Mouse (Mus musculus): Measurements from ENCODE around the gene Eomes. TPM values are rescaled to one million over a fixed set of nuclear protein-coding genes. Genes with fewer than 3 reads are reported as not detected.

The Eomes gene
- polyA plus RNA-seq, 1 experiment from 2014 or later = 30.7 TPM

DNA sequence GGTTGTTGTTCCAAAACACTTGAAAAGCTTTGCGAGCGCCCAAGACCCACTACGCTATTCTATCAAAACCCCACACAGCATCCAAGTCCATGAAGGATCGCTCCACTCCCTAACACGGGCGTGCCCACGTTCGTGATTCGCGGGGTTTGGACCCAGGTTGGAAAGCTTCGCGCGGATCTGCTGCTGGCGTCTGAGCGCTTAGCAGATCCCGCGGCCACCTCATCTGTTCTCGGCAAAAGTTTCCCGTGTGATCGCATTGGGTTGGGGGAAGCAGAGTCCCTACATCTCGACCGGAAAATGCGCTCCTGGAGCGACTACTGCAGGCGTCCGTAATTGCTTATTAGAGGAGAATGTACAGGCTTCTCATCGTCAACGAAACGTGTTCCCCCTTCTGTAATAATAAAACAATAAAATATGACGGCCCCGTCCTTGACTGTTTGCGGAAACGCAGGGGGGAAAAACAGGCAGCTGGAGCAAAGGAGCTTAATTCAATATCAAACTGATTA lies 1.2 kb upstream of the Eomes start:
- H3K27me3 ChIP-seq = peaks cover 83% of the 10 kb centered on the region
- no peaks in the 10 kb centered on the region for H3K9me3 ChIP-seq (replicated peaks)
- ATAC-seq = peak; percentile 49
- peak overlapping the region; percentile 68 for H3K4me2 ChIP-seq
- under 1% methylated on average over 33 of the region's 33 CpGs for WGBS
- no peaks in the 10 kb centered on the region for H3K36me3 ChIP-seq (ENCODE audit: poor library complexity, severe bottlenecking)
- peaks cover 41% of the 10 kb centered on the region for H3K4me1 ChIP-seq
- H3K27ac ChIP-seq = peak overlapping the region; percentile 82
- peak overlapping the region; percentile 57 for H3K9ac ChIP-seq
- peak overlapping the region; percentile 56 for H3K4me3 ChIP-seq

DNA sequence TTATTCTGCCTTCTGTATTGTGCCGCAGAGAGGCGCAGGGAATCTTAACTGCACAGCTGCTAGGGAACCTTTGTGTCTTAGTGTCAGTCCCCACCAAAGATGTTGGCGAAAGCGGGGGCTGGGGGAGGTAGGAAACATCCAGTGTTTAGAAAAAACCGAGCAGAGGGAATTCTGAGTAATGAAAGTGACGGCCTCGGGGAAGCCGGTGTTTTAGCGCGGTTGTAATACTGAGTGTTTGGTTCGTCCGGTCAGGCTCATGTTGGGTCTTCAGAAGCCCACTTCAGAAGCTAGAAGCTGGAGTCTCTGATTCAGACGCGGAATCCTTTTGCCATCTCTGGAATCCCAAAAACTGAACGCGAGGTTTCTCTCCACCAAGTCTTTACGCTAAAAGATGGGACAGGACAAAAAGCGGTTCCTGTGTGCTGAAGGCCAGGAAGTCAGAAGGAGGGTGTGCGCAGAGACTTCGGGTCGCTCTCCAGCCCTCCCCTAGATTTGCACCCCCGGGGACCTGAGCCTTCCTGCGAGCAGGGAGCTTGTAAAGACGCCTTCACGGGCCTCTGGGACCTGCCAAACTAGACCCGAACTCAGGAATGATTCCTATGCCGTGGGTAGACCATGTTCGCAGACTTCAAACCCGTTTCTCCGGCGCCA lies 606 bp upstream of the Eomes start:
- peak overlapping the region; percentile 82 for H3K27ac ChIP-seq
- under 1% methylated on average over 31 of the region's 31 CpGs for WGBS
- peak overlapping the region; percentile 56 for H3K4me3 ChIP-seq
- H3K4me2 ChIP-seq = peak overlapping the region; percentile 68
- peaks cover 83% of the 10 kb centered on the region for H3K27me3 ChIP-seq
- peak overlapping the region; percentile 57 for H3K9ac ChIP-seq
- peak; percentile 44; the same call in 1 of the 2 replicates for ATAC-seq
- H3K9me3 ChIP-seq (replicated peaks) = no peaks in the 10 kb centered on the region
- H3K4me1 ChIP-seq = peaks cover 41% of the 10 kb centered on the region
- H3K36me3 ChIP-seq (ENCODE audit: poor library complexity, severe bottlenecking) = no peaks in the 10 kb centered on the region

DNA sequence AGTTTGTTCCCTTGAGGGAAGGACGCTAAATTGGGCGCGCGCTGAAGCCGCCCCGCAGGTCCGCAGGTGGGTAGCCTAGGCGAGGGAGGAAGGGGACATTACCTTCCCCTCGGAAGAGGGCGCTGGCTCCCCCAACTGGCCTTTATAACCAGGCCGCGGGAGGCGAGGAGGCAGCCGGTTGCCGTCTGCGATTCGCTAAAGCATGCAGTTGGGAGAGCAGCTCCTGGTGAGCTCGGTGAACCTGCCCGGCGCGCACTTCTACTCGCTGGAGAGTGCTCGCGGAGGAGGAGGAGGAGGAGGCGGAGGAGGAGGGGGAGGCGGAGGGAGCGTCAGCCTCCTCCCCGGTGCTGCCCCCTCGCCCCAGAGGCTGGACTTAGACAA lies 436 bp downstream of the Eomes start:
- Histone ChIP-seq H3K27ac (peak overlapping the region; percentile 74), H3K4me3 (peak overlapping the region; percentile 56), H3K4me1 (peaks cover 41% of the 10 kb centered on the region), H3K36me3 (ENCODE audit: poor library complexity, severe bottlenecking) (no peaks in the 10 kb centered on the region), H3K27me3 (peaks cover 85% of the 10 kb centered on the region), H3K9me3 (replicated peaks) (no peaks in the 10 kb centered on the region), H3K4me2 (peak overlapping the region; percentile 68), H3K9ac (peak overlapping the region; percentile 73)
- peak; percentile 25 for ATAC-seq
- WGBS = 0% methylated on average over 18 of the region's 29 CpGs

DNA sequence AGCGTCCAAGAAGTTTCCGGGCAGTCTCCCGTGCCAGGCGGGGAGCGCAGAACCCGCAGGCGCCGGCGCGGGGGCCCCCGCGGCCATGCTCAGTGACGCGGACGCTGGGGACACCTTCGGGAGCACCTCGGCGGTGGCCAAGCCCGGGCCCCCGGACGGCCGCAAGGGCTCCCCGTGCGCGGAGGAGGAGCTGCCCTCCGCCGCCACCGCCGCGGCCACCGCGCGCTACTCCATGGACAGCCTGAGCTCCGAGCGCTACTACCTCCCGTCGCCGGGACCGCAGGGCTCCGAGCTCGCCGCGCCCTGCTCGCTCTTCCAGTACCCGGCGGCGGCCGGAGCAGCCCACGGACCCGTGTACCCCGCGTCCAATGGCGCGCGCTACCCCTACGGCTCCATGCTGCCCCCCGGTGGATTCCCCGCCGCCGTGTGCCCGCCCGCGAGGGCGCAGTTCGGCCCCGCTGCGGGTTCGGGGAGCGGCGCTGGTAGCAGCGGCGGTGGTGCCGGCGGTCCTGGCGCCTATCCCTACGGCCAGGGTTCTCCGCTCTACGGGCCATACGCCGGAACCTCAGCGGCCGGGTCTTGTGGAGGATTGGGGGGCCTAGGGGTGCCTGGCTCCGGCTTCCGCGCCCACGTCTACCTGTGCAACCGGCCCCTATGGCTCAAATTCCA lies 961 bp downstream of the Eomes start:
- Histone ChIP-seq H3K4me3 (peak overlapping the region; percentile 56), H3K27ac (peak overlapping the region; percentile 74), H3K27me3 (peaks cover 90% of the 10 kb centered on the region), H3K36me3 (ENCODE audit: poor library complexity, severe bottlenecking) (no peaks in the 10 kb centered on the region), H3K9me3 (replicated peaks) (no peaks in the 10 kb centered on the region), H3K9ac (peak overlapping the region; percentile 73), H3K4me2 (peak overlapping the region; percentile 68), H3K4me1 (peaks cover 41% of the 10 kb centered on the region)
- ATAC-seq = peak; percentile 61
- under 1% methylated on average over 78 of the region's 87 CpGs for WGBS

DNA sequence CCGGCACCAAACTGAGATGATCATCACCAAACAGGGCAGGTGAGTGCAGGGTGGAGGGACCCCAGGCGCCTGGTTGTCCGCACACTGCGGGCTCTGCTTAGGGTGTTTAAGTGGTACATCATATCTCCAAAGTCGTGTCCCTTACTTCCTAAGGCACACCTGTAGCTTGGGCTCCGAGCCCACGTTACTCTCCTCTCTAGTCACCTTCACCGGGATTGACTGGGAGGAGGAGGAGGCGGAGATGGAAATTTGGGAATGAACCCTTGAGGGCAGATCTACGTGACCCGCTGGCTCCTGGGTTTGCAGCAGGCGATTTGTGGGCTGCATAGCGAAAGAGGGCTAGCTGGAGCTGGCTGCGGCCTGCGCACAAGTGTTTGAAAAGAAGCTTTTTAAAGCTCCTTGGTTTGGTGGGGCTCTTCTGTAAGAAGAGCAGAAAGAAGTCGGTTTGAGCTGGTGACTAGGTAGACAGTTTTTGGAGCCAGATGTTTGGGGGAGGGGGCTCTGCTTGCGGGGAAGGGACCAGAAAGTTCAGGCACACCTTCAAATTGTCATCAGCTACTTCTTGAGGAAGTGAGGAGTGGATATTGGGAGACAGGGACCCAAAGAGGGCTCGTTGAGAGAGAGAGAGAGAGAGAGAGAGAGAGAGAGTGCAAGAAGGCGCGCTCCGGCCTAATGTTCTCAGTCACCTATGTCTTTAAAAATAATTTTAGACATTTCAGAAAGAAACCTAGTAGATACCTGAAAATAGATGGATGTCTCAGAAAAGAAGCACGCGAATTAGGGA lies 1.7 kb downstream of the Eomes start:
- Histone ChIP-seq H3K36me3 (ENCODE audit: poor library complexity, severe bottlenecking) (no peaks in the 10 kb centered on the region), H3K27ac (peak overlapping the region; percentile 74), H3K9ac (peak overlapping the region; percentile 73), H3K27me3 (peaks cover 92% of the 10 kb centered on the region), H3K4me1 (peaks cover 46% of the 10 kb centered on the region), H3K9me3 (replicated peaks) (no peaks in the 10 kb centered on the region), H3K4me2 (peak overlapping the region; percentile 68), H3K4me3 (peak overlapping the region; percentile 56)
- no peak for ATAC-seq
- 7% methylated on average over 23 of the region's 23 CpGs for WGBS

DNA sequence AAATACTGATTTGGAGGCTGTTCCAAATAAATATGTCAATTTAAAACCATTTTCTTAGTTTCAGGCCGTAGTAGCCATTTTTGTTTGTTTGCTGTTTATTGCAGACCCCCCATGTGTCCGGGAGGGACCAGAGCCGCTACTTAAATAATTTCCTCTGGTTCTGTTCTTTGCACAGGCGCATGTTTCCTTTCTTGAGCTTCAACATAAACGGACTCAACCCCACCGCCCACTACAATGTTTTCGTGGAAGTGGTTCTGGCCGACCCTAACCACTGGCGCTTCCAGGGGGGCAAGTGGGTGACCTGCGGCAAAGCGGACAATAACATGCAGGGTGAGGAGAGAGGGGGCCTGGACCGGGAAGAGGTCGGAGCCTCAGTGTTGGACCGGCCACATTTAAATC lies 2.3 kb downstream of the Eomes start:
- Histone ChIP-seq H3K4me2 (peak overlapping the region; percentile 68), H3K27ac (no peak overlapping the region)
- 7% methylated on average over 14 of the region's 14 CpGs for WGBS

DNA sequence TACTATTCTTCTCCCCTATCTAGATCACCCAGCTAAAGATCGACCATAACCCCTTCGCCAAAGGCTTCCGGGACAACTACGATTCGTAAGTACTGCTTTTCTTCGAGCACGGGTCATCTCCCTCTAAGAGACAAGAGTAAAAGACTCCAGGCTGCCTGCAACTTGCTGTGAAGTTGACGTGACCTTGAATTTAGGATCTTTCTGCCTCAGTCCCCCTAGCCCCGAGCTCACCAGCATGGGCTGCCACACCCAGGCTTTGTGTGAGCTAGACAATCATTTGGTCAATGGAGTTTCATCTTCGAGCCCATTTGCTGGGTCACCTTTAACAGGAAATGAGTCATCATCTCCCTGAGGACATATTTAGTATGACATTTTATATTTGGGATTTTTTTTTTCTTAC lies 4.2 kb downstream of the Eomes start:
- Histone ChIP-seq H3K27ac (no peak overlapping the region), H3K27me3 (peaks cover 96% of the 10 kb centered on the region), H3K4me3 (peak overlapping the region; percentile 56), H3K9me3 (replicated peaks) (no peaks in the 10 kb centered on the region), H3K9ac (0 out of 2 replicates have a peak overlapping the region, but pooled peaks have one; percentile 16), H3K4me2 (peak overlapping the region; percentile 68), H3K36me3 (ENCODE audit: poor library complexity, severe bottlenecking) (no peaks in the 10 kb centered on the region), H3K4me1 (peaks cover 38% of the 10 kb centered on the region)
- ATAC-seq = no peak
- WGBS = 73% methylated on average over 10 of the region's 10 CpGs

More for the DNA sequence above, 2.3 kb downstream of the Eomes start:
- H3K4me3 ChIP-seq = peak overlapping the region; percentile 56
- H3K27me3 ChIP-seq = peaks cover 92% of the 10 kb centered on the region
- no peak for ATAC-seq
- H3K9ac ChIP-seq = peak overlapping the region; percentile 73
- H3K4me1 ChIP-seq = peaks cover 43% of the 10 kb centered on the region
- no peaks in the 10 kb centered on the region for H3K9me3 ChIP-seq (replicated peaks)
- no peaks in the 10 kb centered on the region for H3K36me3 ChIP-seq (ENCODE audit: poor library complexity, severe bottlenecking)

DNA sequence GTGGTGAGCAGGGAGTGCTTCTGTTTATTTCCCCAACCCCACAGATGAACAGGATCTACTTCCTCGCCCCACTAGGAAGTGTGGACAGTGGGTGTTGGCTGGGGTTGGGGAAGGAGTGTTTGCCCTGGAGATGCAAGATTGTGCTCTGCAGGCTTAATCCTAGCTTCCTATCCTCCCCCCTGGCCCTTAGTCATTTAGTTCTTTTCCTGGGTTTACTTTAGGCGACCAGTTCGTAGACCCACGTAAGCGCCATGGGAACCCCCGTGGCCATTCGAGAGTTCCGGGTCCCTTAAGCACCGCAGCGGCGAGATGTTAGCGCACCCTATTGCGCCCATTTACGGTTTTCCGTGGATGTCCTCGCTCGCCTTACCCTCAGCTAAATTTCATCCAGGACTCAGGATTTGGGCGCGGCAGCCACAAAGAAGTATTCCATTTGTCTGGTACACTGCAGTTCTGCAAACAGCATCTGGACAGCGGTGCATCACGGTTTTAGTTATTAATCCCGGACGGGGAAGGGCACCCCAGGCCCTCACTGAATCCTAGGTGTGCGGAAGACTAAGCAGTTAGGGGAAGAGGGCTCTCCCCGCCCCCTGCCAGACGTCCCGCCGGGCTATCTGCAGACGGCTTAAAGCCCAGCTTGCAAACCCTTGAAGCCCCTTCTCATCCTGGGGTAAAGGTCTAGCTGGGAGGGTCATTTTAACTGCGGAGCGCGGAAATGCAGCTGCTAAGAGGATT lies 8.5 kb downstream of the Eomes start:
- H3K27me3 ChIP-seq = peaks cover 85% of the 10 kb centered on the region
- H3K4me1 ChIP-seq = peaks cover 39% of the 10 kb centered on the region
- no peak for ATAC-seq
- no peaks in the 10 kb centered on the region for H3K36me3 ChIP-seq (ENCODE audit: poor library complexity, severe bottlenecking)
- no peak overlapping the region for H3K9ac ChIP-seq
- H3K4me2 ChIP-seq = peak overlapping the region; percentile 64
- H3K9me3 ChIP-seq (replicated peaks) = no peaks in the 10 kb centered on the region
- WGBS = under 1% methylated on average over 32 of the region's 32 CpGs
- H3K27ac ChIP-seq = peak overlapping the region; percentile 40
- H3K4me3 ChIP-seq = peak overlapping the region; percentile 33

DNA sequence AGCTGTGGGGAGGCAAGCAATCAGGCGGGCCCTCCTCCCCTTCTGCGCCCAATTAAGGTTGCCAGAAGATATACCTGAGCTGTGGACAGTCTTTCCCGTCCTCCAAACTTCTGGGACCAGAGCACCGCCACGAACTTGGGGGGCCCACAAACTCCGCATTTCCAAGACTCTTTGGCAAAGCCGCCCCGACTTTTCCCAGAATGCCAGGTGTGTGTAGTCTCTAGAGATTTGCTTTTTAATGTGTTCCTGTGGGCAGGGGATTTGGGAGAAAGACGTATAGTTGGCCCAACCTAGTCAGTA lies 9.0 kb downstream of the Eomes start:
- Histone ChIP-seq H3K27me3 (peaks cover 80% of the 10 kb centered on the region), H3K4me1 (peaks cover 39% of the 10 kb centered on the region), H3K4me2 (peak overlapping the region; percentile 64), H3K36me3 (ENCODE audit: poor library complexity, severe bottlenecking) (no peaks in the 10 kb centered on the region), H3K27ac (peak overlapping the region; percentile 40; the same call in 1 of the 2 replicates), H3K9me3 (replicated peaks) (no peaks in the 10 kb centered on the region), H3K9ac (no peak overlapping the region), H3K4me3 (peak overlapping the region; percentile 33)
- under 1% methylated on average over 9 of the region's 9 CpGs for WGBS
- no peak for ATAC-seq

DNA sequence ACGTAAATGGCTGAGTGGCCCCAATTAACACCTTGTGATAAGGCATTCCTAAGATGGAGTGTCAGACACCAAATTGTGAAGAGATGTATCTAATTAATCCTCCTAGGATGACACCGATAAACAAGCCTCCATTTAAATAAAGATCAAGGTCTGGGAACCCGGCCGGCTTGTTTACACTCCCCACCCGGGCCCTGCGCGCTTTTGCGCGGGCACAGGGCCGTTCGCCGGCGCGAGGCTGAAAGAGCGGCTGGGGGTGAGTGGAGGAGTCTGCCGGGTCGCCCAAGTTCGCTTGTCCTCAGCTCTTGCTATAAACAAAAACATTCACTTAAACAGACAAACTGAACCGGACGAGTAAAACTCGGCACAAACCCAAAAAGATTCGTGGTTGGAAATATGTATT lies 9.6 kb downstream of the Eomes start:
- H3K4me1 ChIP-seq = peaks cover 39% of the 10 kb centered on the region
- H3K9ac ChIP-seq = 0 out of 2 replicates have a peak overlapping the region, but pooled peaks have one; percentile 30
- H3K27ac ChIP-seq = peak overlapping the region; percentile 40; the same call in 1 of the 2 replicates
- no peaks in the 10 kb centered on the region for H3K9me3 ChIP-seq (replicated peaks)
- ATAC-seq = peak; percentile 31; the same call in 1 of the 2 replicates
- peak overlapping the region; percentile 33 for H3K4me3 ChIP-seq
- peaks cover 77% of the 10 kb centered on the region for H3K27me3 ChIP-seq
- no peaks in the 10 kb centered on the region for H3K36me3 ChIP-seq (ENCODE audit: poor library complexity, severe bottlenecking)
- under 1% methylated on average over 22 of the region's 22 CpGs for WGBS
- H3K4me2 ChIP-seq = peak overlapping the region; percentile 64

DNA sequence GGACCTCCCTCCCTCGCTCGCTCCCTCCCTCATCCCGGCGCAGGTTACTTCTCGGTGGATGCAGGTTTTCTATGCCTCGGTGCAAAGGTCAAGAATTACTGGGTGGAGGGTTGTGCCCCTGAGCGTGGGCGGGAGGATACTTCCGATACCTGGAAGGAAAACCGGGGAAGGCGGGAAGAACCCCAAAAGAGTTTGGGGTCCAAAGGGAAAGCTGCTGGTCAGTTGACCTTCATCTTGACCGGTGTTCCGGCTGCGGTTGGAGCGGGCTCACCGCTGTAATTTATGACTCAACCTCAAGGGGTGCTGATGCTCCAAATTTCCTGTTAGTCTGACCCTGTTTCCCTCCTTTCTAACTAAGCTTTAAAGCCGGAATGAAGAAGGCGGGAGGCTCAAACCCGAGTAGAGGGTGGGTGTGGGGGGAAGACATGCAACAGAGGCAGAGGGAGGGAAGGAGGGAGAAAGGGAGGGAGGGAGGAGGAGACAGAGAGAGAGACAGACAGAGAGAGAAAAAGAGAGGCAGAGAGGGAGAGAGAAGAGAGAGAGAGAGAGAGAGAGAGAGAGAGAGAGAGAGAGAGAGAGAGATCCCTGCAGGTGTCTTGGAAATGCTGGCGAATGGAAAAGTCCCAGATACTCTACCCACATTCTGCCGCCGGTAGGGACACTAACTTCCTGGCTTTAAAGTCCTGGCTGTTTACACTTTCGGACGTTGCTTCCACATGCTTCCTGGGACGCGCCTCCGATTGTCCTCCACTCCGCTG lies 10.3 kb downstream of the Eomes start:
- H3K9ac ChIP-seq = peak overlapping the region; percentile 30; the same call in 1 of the 2 replicates
- H3K9me3 ChIP-seq (replicated peaks) = no peaks in the 10 kb centered on the region
- no peak overlapping the region for H3K27ac ChIP-seq
- ATAC-seq = peak; percentile 29; the same call in 1 of the 2 replicates
- peak overlapping the region; percentile 64 for H3K4me2 ChIP-seq
- under 1% methylated on average over 28 of the region's 28 CpGs for WGBS
- H3K4me3 ChIP-seq = peak overlapping the region; percentile 33
- peaks cover 73% of the 10 kb centered on the region for H3K27me3 ChIP-seq
- H3K36me3 ChIP-seq (ENCODE audit: poor library complexity, severe bottlenecking) = no peaks in the 10 kb centered on the region
- H3K4me1 ChIP-seq = peaks cover 39% of the 10 kb centered on the region
